Mouse (Mus musculus) C2C12 (cell line): ENCODE results near the gene Aimp2.

Source experiments
- CEBPB ChIP-seq: IDR thresholded peaks from one replicate; pipeline ENCODE4 v1.6.1; 2011; ENCODE audit warnings: low read depth, mild to moderate bottlenecking, control low read depth, moderate library complexity
- CTCF ChIP-seq: IDR thresholded peaks from one replicate; pipeline ENCODE4 v1.5.1; 2011; ENCODE audit not compliant: control insufficient read depth, insufficient read depth, insufficient read length

- TF ChIP-seq CTCF (no peak), CEBPB (no peak)
These were observed 6.6 kb upstream of the Aimp2 start for GRCm38 (mm10) chr5:143916221-143916620.
